Mouse (Mus musculus) cerebellum, postnatal 4 days (tissue): ENCODE data around the gene Cabcoco1.

Source experiments
- DNase-seq, 2 experiments: peaks; one replicate each; pipeline ENCODE4 v3.0.0; 2022; ENCODE audit warnings: low spot score in 2 of 2, mixed read lengths in 1 of 2

Gene Cabcoco1

DNA sequence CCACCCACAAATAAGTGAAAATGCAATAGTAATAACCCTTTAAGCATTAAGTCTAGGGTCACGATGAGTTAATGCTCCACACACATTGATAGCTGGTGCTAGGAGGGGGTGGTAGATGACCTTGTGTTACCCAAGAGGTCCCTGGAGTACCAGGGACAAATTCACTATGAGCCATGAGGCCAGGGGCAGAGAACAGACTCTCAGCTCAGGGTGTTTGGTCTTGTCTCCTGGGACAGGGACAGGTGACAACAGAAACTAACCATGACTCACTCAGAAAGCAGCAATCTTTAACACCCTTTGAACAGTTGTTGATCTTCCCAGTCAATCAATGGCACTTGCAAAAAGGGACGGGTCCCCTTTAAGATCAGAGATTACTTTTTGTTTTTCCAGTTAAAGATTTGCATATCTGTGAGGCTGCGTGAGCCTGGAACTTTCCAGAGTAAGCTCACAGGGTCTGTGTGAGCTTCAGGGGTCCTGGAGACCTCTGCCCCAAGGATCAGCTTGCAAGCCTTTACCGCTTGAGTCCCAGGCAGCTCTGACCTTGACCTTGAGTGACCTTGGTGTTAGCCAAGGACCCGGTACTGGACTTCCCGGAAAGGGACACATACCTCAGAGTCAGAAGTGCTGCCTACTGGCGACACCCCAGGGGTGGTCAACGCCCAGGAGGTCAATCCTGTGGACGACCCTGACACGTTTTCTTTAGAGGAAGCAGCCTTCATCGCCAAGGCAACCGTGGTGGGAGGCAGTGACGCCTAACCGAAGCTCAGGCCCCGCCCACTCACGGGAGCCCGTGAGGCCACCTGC, at the start of gene Cabcoco1:
Gene Cabcoco1 (minus strand): TSS at position 758 of the 804 bp plus-strand sequence.
- peak; percentile 23 to 36 for DNase-seq

DNA sequence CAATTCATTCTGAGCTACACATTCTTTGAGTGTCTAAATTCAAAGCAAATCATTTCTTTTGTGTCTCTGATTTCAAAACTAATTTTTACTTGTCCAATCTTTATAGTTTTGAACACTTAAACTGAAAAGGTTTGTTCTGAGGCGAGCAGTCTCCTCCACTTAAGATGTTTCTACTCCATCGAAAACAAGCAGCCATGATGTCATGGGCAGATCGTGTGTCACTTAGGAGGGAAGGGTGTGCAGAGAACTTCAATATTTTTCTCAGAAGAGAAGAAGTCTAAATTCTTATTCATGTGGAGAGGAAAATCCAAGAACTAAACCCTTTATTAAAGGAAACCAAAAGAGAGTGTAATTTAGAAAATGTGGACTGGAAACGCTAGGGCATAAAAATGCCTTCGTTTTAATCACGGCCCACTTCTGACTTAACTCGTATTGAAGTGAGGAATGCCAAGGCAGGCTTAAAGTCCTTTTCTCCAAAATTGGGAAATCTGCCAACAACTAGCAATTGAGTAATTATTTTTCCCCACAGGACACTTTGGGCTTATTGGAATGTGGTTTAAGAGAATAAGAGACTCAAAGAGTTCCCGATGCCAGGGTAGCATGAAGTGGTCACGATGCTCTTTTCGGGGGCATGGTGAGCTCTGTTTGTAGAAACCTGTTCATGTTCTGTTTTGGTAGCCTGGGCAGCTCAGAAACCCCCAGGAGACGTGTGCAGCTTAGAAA, 48.0 kb upstream of the Cabcoco1 start:
- DNase-seq, result no peak

DNA sequence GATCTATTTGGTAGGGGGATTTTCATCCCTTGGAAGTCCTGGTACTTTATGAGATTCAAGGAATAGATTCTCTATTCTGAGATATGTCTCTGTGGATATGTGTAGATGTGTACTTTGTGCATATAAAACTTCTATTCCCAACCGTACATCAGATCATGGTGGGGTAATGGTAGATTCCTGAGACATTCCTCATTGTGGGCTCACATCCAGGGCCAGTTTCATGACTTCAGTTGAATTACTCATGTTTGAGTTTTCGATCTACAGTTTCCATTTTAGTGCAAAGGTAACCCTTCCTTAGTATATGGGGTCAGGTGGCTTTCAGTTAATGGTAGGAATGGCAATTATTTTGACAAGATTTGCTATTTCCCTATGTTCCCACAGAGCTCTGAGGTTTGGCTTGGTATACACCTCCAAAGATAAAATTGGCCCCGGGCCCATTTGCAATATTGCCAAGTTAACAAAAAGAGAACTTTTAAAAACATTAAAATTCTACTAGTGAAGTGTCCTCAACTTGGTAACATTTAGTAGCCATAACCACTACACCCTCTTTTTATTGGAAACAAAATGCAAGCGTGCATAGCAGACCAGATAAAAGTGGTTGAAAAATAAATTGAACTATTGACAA, 45.8 kb upstream of the Cabcoco1 start:
- DNase-seq, result no peak

DNA sequence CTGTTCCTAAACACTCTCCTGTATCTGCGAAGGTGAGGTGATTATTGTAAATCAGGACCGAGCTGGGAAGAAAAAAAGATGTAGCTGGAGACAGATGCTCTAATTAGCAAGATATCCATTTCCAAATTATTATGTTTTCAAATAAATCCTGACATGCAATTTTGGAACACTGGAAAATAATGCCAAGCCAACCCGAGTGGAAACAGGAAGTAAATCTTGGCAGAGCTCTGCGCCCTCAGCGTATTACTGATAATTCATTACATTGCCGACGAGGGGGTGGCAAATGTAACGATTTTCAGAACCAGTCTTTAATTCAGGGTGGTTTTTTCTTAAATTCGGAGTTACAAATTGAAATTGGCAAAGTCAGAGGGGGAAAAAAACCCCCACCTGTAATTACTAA, 35.6 kb upstream of the Cabcoco1 start:
- no peak for DNase-seq

DNA sequence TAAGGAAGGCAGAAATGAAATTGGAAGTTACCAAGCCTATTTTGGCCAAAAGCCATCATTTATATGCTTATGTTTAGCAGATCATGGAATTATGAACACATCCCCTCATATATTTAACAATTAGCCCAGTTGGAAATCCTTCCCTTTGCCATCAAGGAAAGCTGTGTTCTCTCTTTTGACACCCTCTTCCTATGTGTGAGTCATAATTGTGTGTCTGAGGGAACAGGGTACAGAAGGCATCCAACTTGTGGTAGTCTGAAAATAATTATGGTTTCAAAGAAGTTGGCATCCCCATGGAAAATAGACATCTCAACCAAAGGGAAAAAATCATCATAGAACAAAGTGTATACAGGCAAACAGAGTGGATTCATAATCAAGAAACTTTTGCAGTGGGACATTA, 26.5 kb upstream of the Cabcoco1 start:
- DNase-seq, result no peak

DNA sequence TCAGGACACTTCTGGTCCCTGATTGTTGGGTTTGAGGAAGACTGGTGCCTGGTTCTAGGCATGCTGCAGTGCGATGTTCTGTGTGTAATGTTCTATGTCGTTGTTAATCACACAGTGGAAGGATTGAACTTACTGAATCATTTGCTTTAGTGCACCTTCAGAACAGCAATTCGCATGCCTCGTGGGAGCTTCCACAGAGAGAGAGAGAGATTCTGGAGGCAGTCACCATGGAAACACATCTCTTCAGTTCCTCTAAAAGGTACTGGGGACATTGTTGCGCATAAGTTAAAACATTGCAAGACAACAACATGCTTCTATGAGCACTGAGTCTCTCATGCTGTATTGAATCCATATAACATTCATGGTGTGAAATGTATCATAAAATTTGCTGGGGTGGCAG, 20.6 kb upstream of the Cabcoco1 start:
- DNase-seq, result no peak

DNA sequence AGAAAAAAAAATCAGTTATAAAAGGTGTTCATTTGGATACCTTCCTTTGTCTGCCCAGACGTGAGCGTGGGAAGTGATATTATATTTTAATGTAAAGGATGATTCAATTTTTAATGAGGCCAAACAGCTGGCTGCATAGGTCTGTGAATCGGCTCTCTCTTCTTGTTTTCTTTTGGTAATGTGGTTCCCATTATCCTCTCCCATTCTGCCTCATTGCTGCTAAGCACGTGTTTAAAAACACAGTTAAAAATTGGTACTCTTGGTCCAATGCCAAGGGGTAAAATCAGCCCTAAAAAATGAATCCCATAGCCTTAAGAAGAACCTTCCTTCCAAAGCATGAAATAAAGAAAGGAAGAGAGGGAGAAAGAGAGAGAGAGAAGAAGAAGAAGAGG, 17.1 kb upstream of the Cabcoco1 start:
- no peak for DNase-seq

DNA sequence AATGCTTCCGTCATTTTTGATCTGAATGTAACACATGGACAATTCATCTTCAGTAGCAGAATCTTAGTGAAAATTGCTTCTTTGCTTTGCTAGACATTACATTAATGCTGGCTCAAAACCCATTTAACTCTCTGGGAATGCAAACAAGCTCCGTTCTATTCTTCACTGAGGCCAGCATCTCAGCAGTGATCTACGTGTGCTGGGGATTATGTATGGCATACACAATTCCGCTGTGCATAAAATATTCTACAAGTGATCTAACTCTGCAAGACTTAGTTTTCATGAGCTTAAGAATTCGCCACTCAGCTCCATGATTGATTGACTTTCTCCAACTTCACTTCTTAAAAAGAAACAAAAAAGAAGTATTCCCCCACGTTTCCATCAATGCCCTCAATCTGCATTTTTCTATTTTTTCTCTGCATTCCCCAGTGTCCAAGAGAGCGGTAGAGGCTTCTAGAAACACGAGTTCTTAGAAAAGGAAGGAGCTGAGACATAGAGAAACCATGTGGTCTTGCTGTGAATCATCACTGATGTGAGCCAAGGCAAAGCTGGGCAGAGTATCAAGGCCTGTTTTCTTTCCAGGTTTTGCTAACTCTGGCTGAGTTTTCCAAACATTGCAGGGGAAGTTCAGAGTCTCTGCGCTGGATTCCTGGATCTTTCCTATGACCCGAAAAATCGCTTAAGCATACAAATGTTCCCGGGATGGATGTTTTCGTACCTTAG, 16.6 kb upstream of the Cabcoco1 start:
- peak in 1 of 2 experiments; percentile 60 for DNase-seq

DNA sequence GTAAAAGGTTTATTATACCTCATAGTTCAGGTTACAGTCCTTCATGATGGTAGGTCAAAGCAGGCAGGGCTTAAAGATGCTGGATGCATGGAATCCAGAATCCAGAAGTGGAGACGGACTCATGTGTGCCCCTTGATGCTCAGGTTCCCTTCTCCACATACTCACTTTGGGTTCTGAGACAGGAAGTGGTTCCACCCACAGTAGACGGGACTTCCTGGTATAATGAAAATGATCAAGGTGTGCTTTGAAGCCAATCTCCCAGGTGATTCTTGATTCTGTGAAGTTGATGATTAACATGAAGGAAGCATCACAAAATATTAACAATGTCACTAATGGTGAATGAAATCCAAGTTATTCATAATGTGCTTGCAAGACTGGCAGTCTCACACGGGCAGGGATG, 12.0 kb upstream of the Cabcoco1 start:
- no peak for DNase-seq

DNA sequence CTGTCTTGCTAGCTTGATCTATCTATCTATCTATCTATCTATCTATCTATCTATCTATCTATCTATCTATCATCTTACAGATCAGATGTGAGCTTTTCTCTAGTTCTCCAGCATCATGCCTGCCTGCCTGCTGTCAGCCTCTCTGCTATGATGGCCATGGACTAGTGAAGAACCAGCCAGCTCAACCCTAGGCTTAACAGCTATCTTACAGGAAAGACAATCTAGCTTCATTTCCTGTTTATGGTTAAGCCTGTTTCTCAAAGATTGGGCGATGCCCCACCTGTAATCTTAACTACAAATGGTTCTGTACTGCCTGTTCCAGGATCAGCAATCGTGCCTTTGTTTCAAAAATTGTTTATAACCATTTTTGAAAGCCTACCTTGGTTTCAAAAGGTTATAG, 10.9 kb upstream of the Cabcoco1 start:
- no peak for DNase-seq

DNA sequence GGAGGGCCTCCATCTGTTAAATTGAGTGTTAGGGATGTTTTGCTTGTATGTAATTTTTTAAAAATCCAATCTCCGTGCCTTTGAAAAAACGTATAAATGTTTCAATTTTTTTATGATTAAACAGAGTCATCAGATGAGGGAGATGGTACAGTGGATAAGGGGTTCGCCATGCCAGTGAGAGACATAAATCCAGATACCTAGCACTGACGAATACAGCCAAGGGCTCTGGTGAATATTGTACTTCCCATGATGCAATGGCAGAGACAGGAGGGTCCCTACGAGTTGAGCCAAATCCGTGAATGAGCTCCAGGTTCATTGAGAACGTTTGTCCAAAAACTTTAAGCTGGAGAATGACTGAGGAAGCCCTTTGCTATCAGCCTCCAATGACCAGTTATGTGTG, 9.6 kb upstream of the Cabcoco1 start:
- DNase-seq, result no peak

DNA sequence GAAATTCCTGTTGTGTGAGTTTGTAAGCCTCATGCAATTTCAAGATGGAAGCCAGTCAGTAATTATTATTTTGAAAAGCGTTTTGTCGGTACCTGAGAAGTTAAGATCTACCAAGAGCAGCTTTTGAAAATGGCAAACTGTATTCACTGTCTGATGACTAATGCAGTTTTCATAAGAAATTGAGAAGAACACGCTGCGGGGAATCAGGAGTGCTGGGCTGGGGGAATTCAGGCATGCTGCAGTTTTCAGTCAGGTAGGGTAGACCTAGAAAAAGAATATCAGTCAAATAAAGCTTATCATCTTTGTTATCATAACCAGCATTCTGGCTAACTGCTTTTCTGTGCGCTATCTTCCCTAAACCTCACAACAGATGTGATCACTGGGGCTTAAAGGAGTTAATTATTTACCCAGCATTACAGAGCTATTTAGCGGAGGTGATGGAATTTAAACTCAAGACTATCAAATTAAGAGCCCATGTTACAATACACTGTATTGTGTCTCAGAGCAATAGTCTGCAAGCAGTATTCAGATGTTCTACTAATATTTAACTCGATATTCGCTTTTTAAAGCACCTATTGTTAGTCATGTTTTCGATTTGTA, 9.1 kb upstream of the Cabcoco1 start:
- no peak for DNase-seq

DNA sequence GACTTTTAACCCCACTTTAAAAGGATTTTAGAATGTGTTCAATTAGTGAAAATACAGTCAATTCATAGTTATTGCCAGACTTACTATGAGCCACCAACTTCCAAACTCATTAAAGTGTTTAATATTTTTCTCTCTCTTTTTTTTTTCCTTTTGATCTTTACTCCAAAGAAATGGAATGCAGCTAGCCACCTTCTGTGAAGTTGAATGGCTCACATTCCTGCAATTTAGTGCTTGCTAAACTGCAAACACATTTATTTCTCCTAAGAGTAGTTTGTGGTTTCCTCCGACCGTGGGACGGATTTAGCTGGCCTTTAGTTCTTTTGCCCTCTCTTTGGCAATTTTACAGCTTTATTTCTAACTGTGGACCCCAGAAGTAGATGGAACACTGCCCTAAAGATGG, 1.4 kb upstream of the Cabcoco1 start:
- DNase-seq, result no peak

DNA sequence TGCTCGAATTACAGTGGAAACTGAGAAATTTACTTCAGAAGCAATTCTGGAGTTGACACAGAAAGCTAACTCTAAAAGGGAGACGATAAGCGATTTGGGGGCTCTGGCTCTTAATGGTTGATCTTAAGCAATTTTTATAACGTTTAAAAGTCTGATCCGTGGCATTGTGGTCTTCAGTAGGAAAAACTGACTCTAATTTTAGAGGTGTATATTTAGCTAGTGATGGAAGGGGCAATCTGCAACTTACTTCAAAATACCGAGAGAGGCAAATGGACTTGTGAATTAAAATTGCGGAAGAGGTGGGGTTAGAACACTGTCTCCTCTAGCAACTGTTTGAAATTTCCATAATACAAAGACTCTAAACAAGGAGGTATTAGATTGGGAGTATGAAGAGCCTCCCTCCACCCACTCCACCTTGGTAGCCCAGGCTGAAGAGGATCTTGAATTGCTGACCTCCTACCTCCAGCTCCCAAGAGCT, 286 bp upstream of the Cabcoco1 start:
- DNase-seq, result no peak

DNA sequence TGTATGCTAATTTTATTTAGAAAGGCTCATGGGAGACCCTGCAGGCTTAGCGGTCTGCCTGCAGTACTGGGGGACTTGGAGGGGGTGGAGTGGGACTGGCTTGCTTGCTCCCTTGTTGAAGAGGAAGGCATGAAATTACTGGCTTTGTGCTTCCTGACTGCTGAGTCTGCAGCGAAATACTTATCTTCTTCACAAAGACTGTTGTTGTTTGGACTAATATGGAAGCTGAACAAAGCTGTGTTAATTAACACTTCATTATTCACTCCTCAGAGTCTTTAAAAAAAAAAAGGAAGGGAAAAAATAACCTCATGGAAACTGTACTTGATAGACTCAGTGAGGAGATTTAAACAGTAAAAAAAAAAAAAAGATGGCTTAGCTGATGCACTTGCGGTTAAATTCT, 1.1 kb downstream of the Cabcoco1 start:
- DNase-seq, result no peak

DNA sequence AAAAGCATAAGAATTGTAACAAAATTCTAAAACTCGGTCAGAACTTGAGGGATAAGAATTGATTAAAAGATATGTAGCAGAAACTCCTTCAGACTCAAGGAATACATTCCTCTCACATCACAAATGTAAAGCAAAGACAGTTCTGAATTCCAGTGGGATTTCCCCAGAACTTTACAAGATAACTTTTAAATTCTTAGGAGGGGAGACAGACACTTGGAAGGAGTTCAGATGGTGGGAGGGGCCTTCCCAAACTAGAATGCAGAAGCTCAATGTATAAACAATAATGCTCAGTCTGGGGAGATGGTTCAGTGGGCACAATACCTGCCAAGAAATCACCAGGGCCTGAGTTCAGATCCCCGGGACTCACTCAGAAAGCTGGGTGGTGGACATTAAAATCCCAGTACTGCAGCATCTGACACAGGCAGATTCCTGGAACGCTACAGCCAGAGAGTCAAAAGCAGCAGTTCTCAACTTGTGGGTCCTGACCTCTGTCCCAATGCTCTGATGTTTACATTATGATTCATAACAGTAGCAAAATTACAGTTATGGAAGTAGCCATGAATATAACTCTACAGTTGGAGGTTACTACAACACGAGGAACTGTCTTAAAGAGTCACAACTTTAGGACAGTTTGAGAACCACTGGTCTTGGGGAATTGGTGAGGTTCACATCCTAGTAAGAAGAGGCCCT, 4.3 kb downstream of the Cabcoco1 start:
- no peak for DNase-seq

DNA sequence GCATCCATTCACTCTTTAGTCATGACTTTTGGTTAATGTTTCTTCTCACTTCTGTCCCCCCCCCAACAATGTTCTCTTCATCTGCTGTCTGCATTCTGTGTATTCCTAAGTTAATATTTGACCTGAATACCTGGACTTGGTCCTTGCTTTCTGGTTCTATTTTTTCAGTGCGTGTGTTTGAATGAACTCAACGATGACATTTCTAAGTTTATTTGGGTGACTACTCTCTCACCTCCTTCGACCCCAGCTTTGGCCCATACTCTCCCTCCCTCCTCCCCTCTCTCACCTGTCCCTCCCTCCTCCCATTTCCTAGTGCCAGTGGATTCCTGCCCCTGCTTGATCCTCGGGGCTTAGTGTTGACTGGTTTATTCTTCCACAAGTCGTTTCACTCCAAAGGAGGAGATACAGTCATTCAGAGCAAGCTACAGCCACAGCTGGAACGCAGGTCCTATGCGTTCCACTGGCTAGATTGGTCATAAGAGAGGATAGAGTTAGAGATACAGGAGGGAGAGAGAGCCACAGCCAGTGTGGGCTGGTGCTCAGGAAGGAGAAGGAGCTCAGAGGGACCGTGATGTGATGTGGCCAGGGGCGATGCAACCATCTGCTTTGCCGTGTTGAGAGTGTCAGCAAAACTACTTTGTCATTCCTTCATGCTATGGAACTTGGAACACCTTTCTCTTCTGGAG, 12.2 kb downstream of the Cabcoco1 start:
- DNase-seq, result no peak

DNA sequence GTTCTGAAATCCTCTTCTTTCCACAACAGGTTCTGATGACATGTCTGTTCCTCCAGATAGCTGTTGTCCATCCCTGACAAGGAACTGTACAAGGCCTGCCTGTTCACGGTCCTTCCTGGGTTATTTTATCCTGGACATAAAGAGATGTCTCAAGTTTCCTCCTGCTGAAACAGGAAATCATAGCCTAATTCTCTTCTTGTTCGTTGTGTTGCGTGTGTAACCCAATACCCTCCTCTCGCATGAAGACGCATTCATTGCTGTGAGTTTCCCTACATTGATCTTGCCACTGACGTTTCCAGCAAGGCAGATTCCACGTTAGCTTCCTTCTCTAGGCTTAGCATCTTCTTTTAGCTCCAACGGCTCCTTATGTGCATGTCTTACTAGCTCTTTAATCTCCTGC, 12.7 kb downstream of the Cabcoco1 start:
- no peak for DNase-seq

DNA sequence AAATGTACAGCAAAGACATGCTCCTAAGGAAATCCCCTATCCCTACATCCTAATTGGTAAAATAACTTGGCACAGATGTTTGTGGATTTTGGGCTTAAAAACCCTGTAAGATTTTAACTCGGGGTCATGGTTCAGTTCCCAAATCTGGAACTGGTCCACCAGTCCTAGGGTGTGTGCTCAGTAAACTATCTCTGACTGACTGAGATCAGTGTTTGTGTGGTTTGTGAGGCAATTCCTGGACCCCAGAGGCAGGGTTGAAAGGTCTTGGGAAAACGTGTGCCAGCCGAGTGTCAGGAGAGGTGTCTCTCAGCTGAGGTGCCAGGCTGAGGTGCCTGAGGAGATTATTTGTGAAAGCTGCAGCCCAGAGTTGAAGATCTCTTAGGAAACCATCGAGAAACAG, 19.6 kb downstream of the Cabcoco1 start:
- no peak for DNase-seq

DNA sequence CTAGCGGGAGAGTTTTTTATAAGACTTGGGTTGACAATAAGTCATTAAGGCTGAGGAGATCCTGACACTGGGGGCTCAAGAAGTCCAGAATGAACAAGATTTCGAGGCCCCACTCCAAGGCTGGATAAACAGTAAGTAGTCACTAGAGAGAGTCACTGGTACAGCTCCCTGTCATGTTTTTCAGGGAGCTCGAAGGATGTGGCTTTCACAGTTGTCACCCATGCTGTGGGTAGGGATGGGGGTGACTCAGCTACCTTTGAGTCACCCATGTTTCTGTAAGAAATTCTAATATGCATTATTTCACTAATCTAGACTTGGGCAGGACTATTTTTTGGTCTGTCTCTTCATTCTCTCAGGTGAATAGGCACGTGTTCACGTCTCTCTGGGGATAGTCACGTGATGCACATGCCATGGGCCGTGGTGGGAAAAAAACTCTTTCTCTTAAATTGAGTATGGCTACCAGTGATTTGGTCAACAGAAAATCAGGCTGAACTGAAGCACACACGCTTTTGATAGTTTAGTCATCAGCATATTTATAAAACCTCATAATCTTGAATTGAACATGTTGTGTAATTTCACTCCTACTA, 29.2 kb downstream of the Cabcoco1 start:
- no peak for DNase-seq
